Mouse (Mus musculus) embryonic facial prominence, embryonic 15.5 days (tissue): ENCODE measurements around the gene Gm49380. TPM values are rescaled to one million over a fixed set of nuclear protein-coding genes. Genes with fewer than 3 reads are reported as not detected.

Experiments used
- ATAC-seq: fragments of 200-750 bp; cut with Nextera tagmentation; 2 replicates; pipeline ENCODE4 v1.8.0; 2017; ENCODE audit warnings: low read depth, moderate TSS enrichment; ENCODE audit not compliant: insufficient number of reproducible peaks, low FRiP score, low TSS enrichment
- H3K27ac ChIP-seq: fragments of 300-500 bp; sonication (generic); replicated peaks from 2 replicates; pipeline ENCODE4 v1.5.1; 2015; ENCODE audit warnings: mild to moderate bottlenecking, inconsistent platforms
- H3K27me3 ChIP-seq: fragments of 300-500 bp; sonication (generic); 2 replicates; pipeline ENCODE4 v1.6.1; 2015; ENCODE audit warnings: inconsistent platforms
- H3K36me3 ChIP-seq: fragments of 300-500 bp; sonication (generic); 2 replicates; pipeline ENCODE4 v1.6.1; 2015; ENCODE audit warnings: mild to moderate bottlenecking, inconsistent platforms
- H3K4me1 ChIP-seq: fragments of 300-500 bp; sonication (generic); 2 replicates; pipeline ENCODE4 v1.6.1; 2015; ENCODE audit warnings: inconsistent platforms
- H3K4me2 ChIP-seq: fragments of 300-500 bp; sonication (generic); replicated peaks from 2 replicates; pipeline ENCODE4 v1.6.1; 2015; ENCODE audit warnings: mild to moderate bottlenecking, inconsistent platforms
- H3K4me3 ChIP-seq: fragments of 300-500 bp; sonication (generic); replicated peaks from 2 replicates; pipeline ENCODE4 v1.5.1; 2015; ENCODE audit warnings: mild to moderate bottlenecking, inconsistent platforms
- H3K9ac ChIP-seq: fragments of 300-500 bp; sonication (generic); 2 replicates; pipeline ENCODE4 v1.6.1; 2015; ENCODE audit warnings: inconsistent platforms
- H3K9me3 ChIP-seq: fragments of 300-500 bp; sonication (generic); replicated peaks from 2 replicates; pipeline ENCODE4 v1.6.1; 2016; ENCODE audit warnings: inconsistent platforms
- WGBS: fragments of 180-500 bp; shearing (Covaris S2); methylation state at CpG from one replicate; pipeline ENCODE4 v1.1.7; 2015; 5-methylcytosine and 5-hydroxymethylcytosine counted together
- polyA plus RNA-seq: library from polyadenylated mRNA; unstranded; fragments of >200 nt; fragmentation: Nextera tagmentation; extraction: Ambion mirVana; gene quantifications from 2 replicates; pipeline ENCODE4 v1.2.1, GENCODE M21; 2015

The Gm49380 gene
- polyA plus RNA-seq, 1 experiment from 2014 or later = 0.27 TPM

GRCm38 (mm10) chr9:44043708-44044425 is 69.4 kb downstream of the Gm49380 start:
- Histone ChIP-seq H3K9ac (0 out of 2 replicates have a peak overlapping the region, but pooled peaks have one; percentile 5), H3K27ac (no peak overlapping the region), H3K4me2 (peak overlapping the region; percentile 68), H3K4me3 (peak overlapping the region; percentile 44), H3K9me3 (no peaks in the 10 kb centered on the region), H3K27me3 (peaks cover 12% of the 10 kb centered on the region), H3K36me3 (no peaks in the 10 kb centered on the region), H3K4me1 (peaks cover 30% of the 10 kb centered on the region)
- no peak for ATAC-seq
- WGBS = 3% methylated on average over 22 of the region's 23 CpGs

- H3K36me3 ChIP-seq = no peaks in the 10 kb centered on the region
- peaks cover 26% of the 10 kb centered on the region for H3K4me1 ChIP-seq
- peak within 1 kb of the TSS; percentile 44 for H3K4me3 ChIP-seq
- peak within 1 kb of the TSS; percentile 34; the same call in 1 of the 2 replicates for H3K27ac ChIP-seq
- WGBS = under 1% methylated on average over 30 of the region's 30 CpGs
- ATAC-seq = peak; percentile 69
- no peaks in the 10 kb centered on the region for H3K9me3 ChIP-seq
- peaks cover 12% of the 10 kb centered on the region for H3K27me3 ChIP-seq
- 0 out of 2 replicates have a peak within 1 kb of the TSS, but pooled peaks have one; percentile 5 for H3K9ac ChIP-seq
- H3K4me2 ChIP-seq = peak within 1 kb of the TSS; percentile 68
Observed at GRCm38 (mm10) chr9:44042836-44043707, 70.2 kb downstream of the Gm49380 start, which contains the start of gene Thy1. Gene Thy1, plus strand, starts transcription at chr9:44043384.

- Histone ChIP-seq H3K9me3 (no peaks in the 10 kb centered on the region), H3K4me1 (peaks cover 26% of the 10 kb centered on the region), H3K27me3 (peaks cover 12% of the 10 kb centered on the region), H3K36me3 (no peaks in the 10 kb centered on the region), H3K9ac (no peak overlapping the region), H3K4me3 (no peak overlapping the region), H3K27ac (no peak overlapping the region), H3K4me2 (no peak overlapping the region)
- no peak for ATAC-seq
- WGBS = 83% methylated on average over 1 of the region's 1 CpGs
Observed at GRCm38 (mm10) chr9:44042396-44042680, 71.0 kb downstream of the Gm49380 start.

- H3K4me1 ChIP-seq = peaks cover 26% of the 10 kb centered on the region
- 72% methylated on average over 7 of the region's 7 CpGs for WGBS
- no peak overlapping the region for H3K4me3 ChIP-seq
- no peak overlapping the region for H3K4me2 ChIP-seq
- H3K27ac ChIP-seq = 0 out of 2 replicates have a peak overlapping the region, but pooled peaks have one; percentile 28
- ATAC-seq = no peak
- H3K9ac ChIP-seq = no peak overlapping the region
- peaks cover 12% of the 10 kb centered on the region for H3K27me3 ChIP-seq
- no peaks in the 10 kb centered on the region for H3K9me3 ChIP-seq
- H3K36me3 ChIP-seq = no peaks in the 10 kb centered on the region
Observed at GRCm38 (mm10) chr9:44041511-44042395, 71.5 kb downstream of the Gm49380 start.

GRCm38 (mm10) chr9:44037106-44037505 is 76.2 kb downstream of the Gm49380 start:
- H3K27ac ChIP-seq = peak overlapping the region; percentile 65; the same call in 1 of the 2 replicates
- 86% methylated on average over 5 of the region's 5 CpGs for WGBS

GRCm38 (mm10) chr9:44033957-44034727 is 79.2 kb downstream of the Gm49380 start:
- Histone ChIP-seq H3K9ac (no peak overlapping the region), H3K4me1 (peaks cover 4% of the 10 kb centered on the region; the same call in 1 of the 2 replicates), H3K27me3 (no peaks in the 10 kb centered on the region), H3K36me3 (no peaks in the 10 kb centered on the region), H3K27ac (no peak overlapping the region), H3K9me3 (no peaks in the 10 kb centered on the region), H3K4me2 (no peak overlapping the region), H3K4me3 (no peak overlapping the region)
- ATAC-seq = no peak
- WGBS = 62% methylated on average over 13 of the region's 13 CpGs

More at GRCm38 (mm10) chr9:44037106-44037505, 76.2 kb downstream of the Gm49380 start:
- Histone ChIP-seq H3K27me3 (no peaks in the 10 kb centered on the region; the same call in 1 of the 2 replicates), H3K9me3 (no peaks in the 10 kb centered on the region), H3K4me3 (no peak overlapping the region), H3K9ac (no peak overlapping the region), H3K4me2 (no peak overlapping the region), H3K4me1 (peaks cover 8% of the 10 kb centered on the region; the same call in 1 of the 2 replicates), H3K36me3 (no peaks in the 10 kb centered on the region)
- ATAC-seq = no peak

- H3K27me3 ChIP-seq = no peaks in the 10 kb centered on the region
- ATAC-seq = no peak
- 95% methylated on average over 5 of the region's 5 CpGs for WGBS
- no peak overlapping the region for H3K27ac ChIP-seq
- no peak overlapping the region for H3K4me3 ChIP-seq
- no peaks in the 10 kb centered on the region for H3K36me3 ChIP-seq
- H3K4me1 ChIP-seq = peaks cover 4% of the 10 kb centered on the region; the same call in 1 of the 2 replicates
- no peaks in the 10 kb centered on the region for H3K9me3 ChIP-seq
- no peak overlapping the region for H3K4me2 ChIP-seq
- H3K9ac ChIP-seq = no peak overlapping the region
Observed at GRCm38 (mm10) chr9:44033317-44033716, 80.0 kb downstream of the Gm49380 start.

- H3K4me3 ChIP-seq = no peak overlapping the region
- no peaks in the 10 kb centered on the region for H3K27me3 ChIP-seq
- ATAC-seq = no peak
- H3K27ac ChIP-seq = no peak overlapping the region
- H3K4me2 ChIP-seq = no peak overlapping the region
- no peaks in the 10 kb centered on the region for H3K9me3 ChIP-seq
- H3K9ac ChIP-seq = no peak overlapping the region
- no peaks in the 10 kb centered on the region for H3K36me3 ChIP-seq
- WGBS = 66% methylated on average over 4 of the region's 4 CpGs
- H3K4me1 ChIP-seq = peaks cover 4% of the 10 kb centered on the region; the same call in 1 of the 2 replicates
Observed at GRCm38 (mm10) chr9:44031946-44032345, 81.4 kb downstream of the Gm49380 start.

GRCm38 (mm10) chr9:44031079-44031478 is 82.2 kb downstream of the Gm49380 start:
- Histone ChIP-seq H3K36me3 (no peaks in the 10 kb centered on the region), H3K9ac (no peak overlapping the region), H3K27me3 (no peaks in the 10 kb centered on the region), H3K27ac (no peak overlapping the region), H3K9me3 (no peaks in the 10 kb centered on the region), H3K4me1 (peaks cover under 1% of the 10 kb centered on the region; the same call in 1 of the 2 replicates), H3K4me2 (no peak overlapping the region), H3K4me3 (no peak overlapping the region)
- 82% methylated on average over 5 of the region's 5 CpGs for WGBS
- no peak for ATAC-seq

GRCm38 (mm10) chr9:44030646-44031045 is 82.7 kb downstream of the Gm49380 start:
- 89% methylated on average over 4 of the region's 4 CpGs for WGBS
- no peaks in the 10 kb centered on the region for H3K36me3 ChIP-seq
- no peaks in the 10 kb centered on the region for H3K9me3 ChIP-seq
- H3K4me3 ChIP-seq = no peak overlapping the region
- ATAC-seq = no peak
- no peaks in the 10 kb centered on the region for H3K4me1 ChIP-seq
- no peak overlapping the region for H3K9ac ChIP-seq
- no peaks in the 10 kb centered on the region for H3K27me3 ChIP-seq
- no peak overlapping the region for H3K4me2 ChIP-seq
- no peak overlapping the region for H3K27ac ChIP-seq
